Mouse (Mus musculus): ENCODE measurements around the gene Tle2.

Tle2 gene

GRCm38 (mm10) chr10:81574081-81575056, at the start of gene Tle2:
TSS of gene Tle2 (plus strand) at chr10:81574561.
- DNase-seq (ENCODE audit: low read depth, low spot score), result no peak

GRCm38 (mm10) chr10:81525017-81525694, 49.2 kb upstream of the Tle2 start:
- no peak for DNase-seq (ENCODE audit: low read depth, low spot score)

GRCm38 (mm10) chr10:81526779-81527178, 47.6 kb upstream of the Tle2 start:
- DNase-seq (ENCODE audit: low read depth, low spot score), result no peak

- no peak for DNase-seq (ENCODE audit: low read depth, low spot score)
Observed at GRCm38 (mm10) chr10:81534826-81535225, 39.5 kb upstream of the Tle2 start.

- no peak for DNase-seq (ENCODE audit: low read depth, low spot score)
Observed at GRCm38 (mm10) chr10:81536734-81537133, 37.6 kb upstream of the Tle2 start.

GRCm38 (mm10) chr10:81537429-81537828, 36.9 kb upstream of the Tle2 start:
- no peak for DNase-seq (ENCODE audit: low read depth, low spot score)

- peak; percentile 58 for DNase-seq (ENCODE audit: low read depth, low spot score)
Observed at GRCm38 (mm10) chr10:81538321-81539048, 35.9 kb upstream of the Tle2 start.

GRCm38 (mm10) chr10:81541363-81541762, 33.0 kb upstream of the Tle2 start:
- DNase-seq (ENCODE audit: low read depth, low spot score), result no peak

GRCm38 (mm10) chr10:81541803-81542202, 32.6 kb upstream of the Tle2 start:
- DNase-seq (ENCODE audit: low read depth, low spot score), result no peak

GRCm38 (mm10) chr10:81542727-81543460, 31.5 kb upstream of the Tle2 start:
- no peak for DNase-seq (ENCODE audit: low read depth, low spot score)

GRCm38 (mm10) chr10:81543633-81544032, 30.7 kb upstream of the Tle2 start:
- no peak for DNase-seq (ENCODE audit: low read depth, low spot score)

GRCm38 (mm10) chr10:81544296-81545160, 29.8 kb upstream of the Tle2 start:
- no peak for DNase-seq (ENCODE audit: low read depth, low spot score)

GRCm38 (mm10) chr10:81545161-81545747, 29.1 kb upstream of the Tle2 start, which contains the start of gene Gna11:
TSS of gene Gna11 (minus strand) at chr10:81545190.
- DNase-seq (ENCODE audit: low read depth, low spot score), result peak; percentile 98

GRCm38 (mm10) chr10:81546332-81546731, 28.0 kb upstream of the Tle2 start:
- DNase-seq (ENCODE audit: low read depth, low spot score), result no peak

- DNase-seq (ENCODE audit: low read depth, low spot score), result no peak
Observed at GRCm38 (mm10) chr10:81546788-81547571, 27.4 kb upstream of the Tle2 start.

- no peak for DNase-seq (ENCODE audit: low read depth, low spot score)
Observed at GRCm38 (mm10) chr10:81548944-81549343, 25.4 kb upstream of the Tle2 start.

- no peak for DNase-seq (ENCODE audit: low read depth, low spot score)
Observed at GRCm38 (mm10) chr10:81550257-81550656, 24.1 kb upstream of the Tle2 start.

- peak; percentile 74 for DNase-seq (ENCODE audit: low read depth, low spot score)
Observed at GRCm38 (mm10) chr10:81551597-81552102, 22.7 kb upstream of the Tle2 start.

- DNase-seq (ENCODE audit: low read depth, low spot score), result no peak
Observed at GRCm38 (mm10) chr10:81553232-81553631, 21.1 kb upstream of the Tle2 start.
